Mouse (Mus musculus): ENCODE data around the gene Ptpre.

DNA sequence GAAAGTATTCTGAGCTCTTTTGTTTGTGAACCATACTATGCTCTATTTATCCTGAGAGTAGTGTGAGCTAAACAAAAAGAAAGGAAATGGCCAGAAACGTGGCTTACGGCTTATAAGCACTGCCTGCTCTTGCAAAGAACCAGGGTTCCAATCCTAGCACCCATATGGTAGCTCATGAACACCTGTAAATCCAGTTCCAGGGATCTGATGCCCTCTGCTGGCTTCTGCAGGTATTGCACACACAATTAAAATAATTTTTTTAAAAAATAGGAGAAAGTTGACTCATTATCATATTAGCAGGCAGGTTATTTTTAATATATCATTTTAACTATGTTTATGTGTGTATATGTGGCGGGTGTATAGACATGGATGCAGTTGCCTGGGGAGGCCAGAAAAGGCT lies 87.6 kb downstream of the Ptpre start:
- TF ChIP-seq CTCF (conservative IDR thresholded peaks at IDR 0.05; ENCODE audit: low read length) = peak; percentile 78
- TF ChIP-seq NANOG (IDR thresholded peaks at IDR 0.05; ENCODE audit: borderline replicate concordance, low read length) = no peak

Measured in E14TG2a.4 (cell line).